Mouse (Mus musculus): ENCODE results near the gene Pramel1. TPM values are rescaled to one million over a fixed set of nuclear protein-coding genes. Genes with fewer than 3 reads are reported as not detected.

Gene Pramel1
- polyA plus RNA-seq, 1 experiment from 2014 or later, result not detected

DNA sequence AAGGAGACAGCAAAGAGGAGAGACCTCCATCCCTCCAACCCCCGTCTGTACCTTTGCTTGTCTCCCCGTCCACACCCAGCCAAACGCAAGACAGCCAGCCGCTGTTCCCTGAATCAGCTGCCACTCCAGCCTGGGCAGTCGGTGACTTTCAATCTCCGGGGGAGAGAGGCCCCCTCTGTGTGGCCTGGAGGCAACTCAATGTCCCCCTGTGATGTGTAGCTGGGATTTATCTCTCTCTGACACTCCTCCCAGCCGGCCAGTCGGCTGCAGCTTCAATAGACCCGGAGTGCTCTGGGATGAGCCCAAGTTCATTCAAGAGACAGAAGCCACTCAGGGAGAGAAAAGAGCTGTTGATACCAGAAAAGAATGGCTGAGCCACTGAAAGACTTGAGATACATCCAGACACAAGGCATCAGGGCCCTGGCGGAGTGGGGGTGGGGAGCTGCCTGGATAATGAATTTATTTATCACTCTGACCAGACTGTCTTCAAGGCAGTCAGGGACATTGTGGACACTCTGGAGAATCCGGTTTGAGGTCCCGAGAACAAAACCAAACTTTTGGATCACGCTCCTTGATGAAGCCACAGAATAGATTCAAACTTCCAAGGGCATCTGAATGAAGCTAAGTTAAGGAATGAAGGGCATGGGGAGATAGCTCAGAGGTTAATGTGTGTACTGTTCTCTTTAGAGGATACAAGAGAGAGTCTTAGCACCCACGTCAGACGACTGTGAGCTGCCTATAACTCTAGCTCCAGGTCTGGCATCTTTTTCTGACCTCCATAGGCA, 14.1 kb upstream of the Pramel1 start:
- H3K27me3 ChIP-seq (ENCODE audit: control insufficient read depth, insufficient read depth, low read depth, low read length), result no peaks in the 10 kb centered on the region
- no peaks in the 10 kb centered on the region for H3K36me3 ChIP-seq (ENCODE audit: control insufficient read depth, insufficient read depth)
- H3K9ac ChIP-seq (ENCODE audit: low read depth, low read length), result no peak overlapping the region
- H3K4me2 ChIP-seq (ENCODE audit: low read depth, low read length), result no peak overlapping the region
- no peaks in the 10 kb centered on the region for H3K4me1 ChIP-seq (ENCODE audit: control insufficient read depth, low read depth, low read length)
- no peaks in the 10 kb centered on the region for H3K9me3 ChIP-seq (replicated peaks; ENCODE audit: control insufficient read depth, low read length)
- no peak overlapping the region for H3K27ac ChIP-seq (ENCODE audit: low read length)
- 32% methylated on average over 15 of the region's 15 CpGs for WGBS (ENCODE audit: insufficient replicate concordance)
- no peak for ATAC-seq (ENCODE audit: low read depth)
- no peak overlapping the region for H3K4me3 ChIP-seq (ENCODE audit: low read depth, low read length)

DNA sequence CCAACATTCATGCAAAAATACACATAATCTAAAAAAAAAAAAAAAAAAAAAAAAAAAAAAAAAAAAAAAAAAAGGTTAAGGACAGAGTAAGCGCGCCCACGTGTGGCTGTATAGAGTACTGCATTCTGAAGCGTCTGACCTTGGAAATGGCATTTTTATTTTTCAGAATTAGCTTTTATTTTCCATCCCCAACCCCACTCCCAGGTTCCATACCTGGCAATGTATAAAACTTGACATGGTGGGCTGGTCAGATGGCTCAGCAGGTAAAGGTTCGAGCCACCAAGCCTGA, 13.6 kb upstream of the Pramel1 start:
- Histone ChIP-seq H3K9ac (ENCODE audit: low read depth, low read length) (no peak overlapping the region), H3K27ac (ENCODE audit: low read length) (no peak overlapping the region), H3K9me3 (replicated peaks; ENCODE audit: control insufficient read depth, low read length) (no peaks in the 10 kb centered on the region), H3K4me2 (ENCODE audit: low read depth, low read length) (no peak overlapping the region), H3K4me3 (ENCODE audit: low read depth, low read length) (no peak overlapping the region), H3K4me1 (ENCODE audit: control insufficient read depth, low read depth, low read length) (no peaks in the 10 kb centered on the region), H3K27me3 (ENCODE audit: control insufficient read depth, insufficient read depth, low read depth, low read length) (no peaks in the 10 kb centered on the region), H3K36me3 (ENCODE audit: control insufficient read depth, insufficient read depth) (no peaks in the 10 kb centered on the region)
- no peak for ATAC-seq (ENCODE audit: low read depth)
- 0% methylated on average over 5 of the region's 5 CpGs for WGBS (ENCODE audit: insufficient replicate concordance)

DNA sequence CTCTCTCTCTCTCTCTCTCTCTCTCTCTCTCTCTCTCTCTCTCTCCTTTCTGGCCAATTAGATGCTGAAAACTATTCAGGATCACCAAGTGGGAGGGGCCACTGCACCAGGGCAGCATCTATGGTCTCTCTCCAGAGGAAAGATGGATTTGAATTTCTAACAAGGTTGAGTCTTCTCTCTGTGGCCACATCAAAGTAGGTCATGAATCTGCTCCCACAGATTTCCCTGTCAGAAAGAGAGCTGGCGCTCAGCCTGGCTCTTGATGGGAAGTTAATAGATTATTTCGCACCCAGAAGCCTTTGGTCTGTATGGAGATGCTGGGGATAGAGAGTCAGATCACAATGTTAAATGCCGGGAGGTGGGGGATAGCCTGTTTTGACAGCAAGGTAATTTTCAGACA, 12.1 kb upstream of the Pramel1 start:
- ATAC-seq (ENCODE audit: low read depth), result no peak
- H3K9ac ChIP-seq (ENCODE audit: low read depth, low read length), result no peak overlapping the region
- 55% methylated on average over 3 of the region's 3 CpGs for WGBS (ENCODE audit: insufficient replicate concordance)

DNA sequence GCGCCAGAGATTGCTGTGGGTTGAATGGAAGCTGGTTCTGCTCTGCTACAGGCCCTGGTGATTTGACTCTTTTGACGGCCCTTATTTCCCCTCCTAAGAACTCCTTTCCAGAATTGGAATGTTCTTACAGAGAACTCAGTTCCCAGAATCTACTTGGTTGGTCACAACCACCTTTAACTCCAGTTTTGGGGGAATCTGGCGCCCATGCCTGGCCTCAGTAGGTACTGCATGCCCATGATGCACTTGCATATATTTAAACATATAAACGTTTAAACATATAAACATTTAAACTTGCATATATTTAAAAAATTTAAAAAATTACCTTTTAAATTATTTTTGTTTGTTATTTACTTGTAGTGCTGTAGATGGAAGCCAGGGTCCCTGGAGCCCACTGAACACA, 10.6 kb upstream of the Pramel1 start:
- H3K27me3 ChIP-seq (ENCODE audit: control insufficient read depth, insufficient read depth, low read depth, low read length), result no peaks in the 10 kb centered on the region
- no peak overlapping the region for H3K4me2 ChIP-seq (ENCODE audit: low read depth, low read length)
- ATAC-seq (ENCODE audit: low read depth), result no peak
- no peak overlapping the region for H3K27ac ChIP-seq (ENCODE audit: low read length)
- no peak overlapping the region for H3K4me3 ChIP-seq (ENCODE audit: low read depth, low read length)
- 24% methylated on average over 4 of the region's 4 CpGs for WGBS (ENCODE audit: insufficient replicate concordance)
- no peak overlapping the region for H3K9ac ChIP-seq (ENCODE audit: low read depth, low read length)
- no peaks in the 10 kb centered on the region for H3K36me3 ChIP-seq (ENCODE audit: control insufficient read depth, insufficient read depth)
- H3K4me1 ChIP-seq (ENCODE audit: control insufficient read depth, low read depth, low read length), result no peaks in the 10 kb centered on the region
- no peaks in the 10 kb centered on the region for H3K9me3 ChIP-seq (replicated peaks; ENCODE audit: control insufficient read depth, low read length)

More for the DNA sequence above, 12.1 kb upstream of the Pramel1 start:
- no peaks in the 10 kb centered on the region for H3K9me3 ChIP-seq (replicated peaks; ENCODE audit: control insufficient read depth, low read length)
- H3K27me3 ChIP-seq (ENCODE audit: control insufficient read depth, insufficient read depth, low read depth, low read length), result no peaks in the 10 kb centered on the region
- no peak overlapping the region for H3K4me2 ChIP-seq (ENCODE audit: low read depth, low read length)
- no peaks in the 10 kb centered on the region for H3K36me3 ChIP-seq (ENCODE audit: control insufficient read depth, insufficient read depth)
- no peaks in the 10 kb centered on the region for H3K4me1 ChIP-seq (ENCODE audit: control insufficient read depth, low read depth, low read length)
- H3K27ac ChIP-seq (ENCODE audit: low read length), result no peak overlapping the region
- H3K4me3 ChIP-seq (ENCODE audit: low read depth, low read length), result no peak overlapping the region

DNA sequence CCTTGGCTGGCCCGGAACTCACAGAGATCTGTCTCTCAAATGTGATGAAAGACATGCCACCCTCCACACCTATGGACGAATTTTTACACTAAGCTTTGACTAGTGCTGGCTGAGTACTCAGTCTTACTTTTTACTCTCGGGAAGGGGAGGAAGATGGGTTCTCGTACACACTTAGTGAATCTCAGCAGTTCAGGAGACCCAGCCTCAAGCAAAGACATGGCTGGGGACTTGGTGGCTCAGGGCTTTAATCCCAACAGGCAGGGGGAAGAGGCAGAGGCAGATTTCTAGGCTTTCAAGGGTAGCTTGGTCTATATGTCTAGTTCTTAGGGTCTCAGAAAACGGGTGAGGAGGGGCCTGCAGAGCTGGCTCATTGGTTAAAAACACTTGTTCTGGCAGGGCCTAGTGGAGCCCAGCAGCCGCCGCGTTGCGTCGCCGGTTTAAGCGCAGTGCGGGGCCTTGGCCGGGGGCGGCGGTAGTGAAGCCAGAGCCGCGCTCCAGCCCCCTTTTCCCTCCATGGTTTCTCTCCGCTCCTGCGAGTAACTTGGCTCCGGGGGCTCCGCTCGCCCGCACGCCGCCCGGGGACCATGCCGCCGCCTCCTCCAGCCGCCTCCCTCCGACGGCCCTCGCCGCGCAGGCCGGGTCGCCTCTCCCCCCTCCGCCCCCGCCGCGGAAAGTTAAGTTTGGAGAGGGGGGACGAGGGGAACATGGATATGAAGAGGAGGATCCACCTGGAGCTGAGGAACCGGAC, 5.1 kb upstream of the Pramel1 start:
- H3K27ac ChIP-seq (ENCODE audit: low read length), result no peak overlapping the region
- no peaks in the 10 kb centered on the region for H3K9me3 ChIP-seq (replicated peaks; ENCODE audit: control insufficient read depth, low read length)
- H3K4me3 ChIP-seq (ENCODE audit: low read depth, low read length), result peak overlapping the region; percentile 36
- no peaks in the 10 kb centered on the region for H3K4me1 ChIP-seq (ENCODE audit: control insufficient read depth, low read depth, low read length)
- peak; percentile 43; the same call in 1 of the 2 replicates for ATAC-seq (ENCODE audit: low read depth)
- H3K4me2 ChIP-seq (ENCODE audit: low read depth, low read length), result peak overlapping the region; percentile 34
- peaks cover 4% of the 10 kb centered on the region; the same call in 1 of the 2 replicates for H3K27me3 ChIP-seq (ENCODE audit: control insufficient read depth, insufficient read depth, low read depth, low read length)
- H3K36me3 ChIP-seq (ENCODE audit: control insufficient read depth, insufficient read depth), result no peaks in the 10 kb centered on the region
- H3K9ac ChIP-seq (ENCODE audit: low read depth, low read length), result no peak overlapping the region
- WGBS (ENCODE audit: insufficient replicate concordance), result 9% methylated on average over 32 of the region's 43 CpGs

DNA sequence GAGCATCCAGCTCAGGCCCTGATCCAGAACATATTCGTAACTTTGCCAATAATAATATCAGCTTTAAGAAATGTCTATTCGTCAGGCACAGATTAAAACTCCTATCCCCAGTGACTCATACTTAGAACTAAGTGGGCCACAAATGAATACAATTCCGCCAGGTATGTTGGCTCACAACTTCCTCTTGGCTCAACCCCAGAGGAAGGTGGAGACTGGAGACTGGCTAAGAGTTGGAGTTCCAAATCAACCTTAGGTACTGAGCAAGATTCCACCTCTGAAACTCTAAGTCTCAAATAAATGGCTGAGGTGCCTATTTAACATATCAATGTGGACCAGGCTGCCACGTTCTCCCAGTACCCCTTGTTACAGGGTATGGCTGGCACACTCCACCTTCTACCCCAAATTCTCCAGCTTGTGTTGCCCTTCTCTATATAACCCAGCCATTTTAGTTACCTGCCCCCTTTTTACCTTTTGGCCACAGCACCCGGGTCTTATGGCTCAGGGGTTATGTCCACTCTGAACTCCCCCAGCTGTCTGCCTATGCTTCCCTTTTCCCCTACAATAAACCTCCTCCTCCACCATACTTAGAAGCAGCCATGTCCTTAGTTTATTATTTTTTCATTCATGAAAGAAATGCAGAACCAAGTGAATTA, 17.5 kb downstream of the Pramel1 start:
- H3K4me1 ChIP-seq (ENCODE audit: control insufficient read depth, low read depth, low read length), result peaks cover 4% of the 10 kb centered on the region
- H3K9me3 ChIP-seq (replicated peaks; ENCODE audit: control insufficient read depth, low read length), result no peaks in the 10 kb centered on the region
- H3K9ac ChIP-seq (ENCODE audit: low read depth, low read length), result peak overlapping the region; percentile 39; the same call in 1 of the 2 replicates
- peak overlapping the region; percentile 77 for H3K4me2 ChIP-seq (ENCODE audit: low read depth, low read length)
- no peaks in the 10 kb centered on the region for H3K36me3 ChIP-seq (ENCODE audit: control insufficient read depth, insufficient read depth)
- H3K4me3 ChIP-seq (ENCODE audit: low read depth, low read length), result peak overlapping the region; percentile 79
- H3K27me3 ChIP-seq (ENCODE audit: control insufficient read depth, insufficient read depth, low read depth, low read length), result no peaks in the 10 kb centered on the region
- 60% methylated on average over 5 of the region's 5 CpGs for WGBS (ENCODE audit: insufficient replicate concordance)
- ATAC-seq (ENCODE audit: low read depth), result no peak
- H3K27ac ChIP-seq (ENCODE audit: low read length), result no peak overlapping the region

DNA sequence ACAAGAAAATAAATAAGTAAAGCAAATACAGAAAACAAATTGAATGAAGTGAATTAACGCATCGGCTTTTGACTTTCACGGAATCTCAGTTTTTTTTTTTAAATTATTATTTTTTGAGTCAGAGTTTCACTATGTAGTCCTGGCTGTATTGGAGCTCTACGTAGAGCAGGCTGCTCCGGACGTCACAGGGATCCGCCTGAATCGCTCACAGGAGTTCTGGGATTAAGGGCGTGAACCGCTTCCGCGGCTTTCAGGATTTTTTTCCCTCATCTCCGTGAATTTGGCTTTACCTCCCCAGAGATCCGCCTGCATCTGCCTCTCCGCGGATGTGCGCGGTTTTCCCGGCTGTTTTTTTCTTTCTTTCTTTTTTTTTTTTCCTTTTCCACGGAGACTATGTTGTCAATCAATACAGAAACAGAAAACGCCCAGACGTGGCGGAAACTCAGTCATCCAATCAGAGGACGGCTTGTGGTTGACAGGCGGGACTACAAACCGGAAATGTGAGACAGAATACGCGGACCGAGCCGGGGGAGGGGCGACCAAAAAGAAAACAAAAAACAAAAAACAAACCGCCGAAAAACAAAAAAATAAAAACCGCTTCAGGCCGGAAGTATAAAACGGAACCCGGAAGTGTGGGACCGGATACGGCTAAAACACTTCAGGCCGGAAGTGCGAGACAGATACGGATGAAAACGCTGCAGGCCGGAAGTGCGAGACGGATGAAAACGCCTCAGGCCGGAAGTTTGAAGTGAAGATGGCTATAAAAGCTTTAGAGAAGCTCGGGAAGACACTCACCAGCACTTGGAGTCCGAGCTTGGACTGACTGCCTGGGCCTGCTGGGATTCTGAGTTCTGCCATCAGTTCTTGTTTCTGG, 18.2 kb downstream of the Pramel1 start, which contains the start of gene Pramef8:
Gene Pramef8, plus strand, starts transcription at position 208 of the 874 bp plus-strand sequence.
- Histone ChIP-seq H3K4me1 (ENCODE audit: control insufficient read depth, low read depth, low read length) (peaks cover 4% of the 10 kb centered on the region), H3K27me3 (ENCODE audit: control insufficient read depth, insufficient read depth, low read depth, low read length) (no peaks in the 10 kb centered on the region), H3K9ac (ENCODE audit: low read depth, low read length) (peak within 1 kb of the TSS; percentile 75), H3K9me3 (replicated peaks; ENCODE audit: control insufficient read depth, low read length) (no peaks in the 10 kb centered on the region), H3K27ac (ENCODE audit: low read length) (peak within 1 kb of the TSS; percentile 87), H3K4me2 (ENCODE audit: low read depth, low read length) (peak within 1 kb of the TSS; percentile 77), H3K36me3 (ENCODE audit: control insufficient read depth, insufficient read depth) (no peaks in the 10 kb centered on the region; the same call in 1 of the 2 replicates), H3K4me3 (ENCODE audit: low read depth, low read length) (peak within 1 kb of the TSS; percentile 79)
- under 1% methylated on average over 50 of the region's 50 CpGs for WGBS (ENCODE audit: insufficient replicate concordance)
- peak; percentile 92 for ATAC-seq (ENCODE audit: low read depth)

DNA sequence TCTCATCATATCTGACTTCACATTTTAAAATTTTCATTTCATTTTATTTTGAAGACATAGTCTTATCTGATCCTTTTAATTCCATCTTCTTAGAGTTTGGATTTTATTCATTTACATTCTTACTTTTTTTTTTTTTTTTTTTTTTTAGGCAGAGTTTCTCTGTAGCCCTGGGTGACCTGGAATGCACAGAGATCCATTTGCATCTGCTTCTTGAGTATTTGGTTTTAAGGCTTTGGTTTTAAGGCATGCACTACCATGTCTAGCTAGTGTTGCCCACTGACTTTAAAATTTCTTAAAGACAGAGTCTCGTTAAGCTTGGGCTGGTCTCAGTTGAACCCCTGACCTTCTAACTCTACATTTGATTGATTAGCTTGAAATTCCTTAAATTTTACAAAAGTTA, 19.4 kb downstream of the Pramel1 start:
- peaks cover 4% of the 10 kb centered on the region for H3K4me1 ChIP-seq (ENCODE audit: control insufficient read depth, low read depth, low read length)
- H3K27me3 ChIP-seq (ENCODE audit: control insufficient read depth, insufficient read depth, low read depth, low read length), result no peaks in the 10 kb centered on the region
- H3K36me3 ChIP-seq (ENCODE audit: control insufficient read depth, insufficient read depth), result peaks cover 5% of the 10 kb centered on the region
- no peak for ATAC-seq (ENCODE audit: low read depth)
- H3K9me3 ChIP-seq (replicated peaks; ENCODE audit: control insufficient read depth, low read length), result no peaks in the 10 kb centered on the region
- 66% methylated on average over 1 of the region's 1 CpGs for whole genome bisulfite sequencing (ENCODE audit: insufficient replicate concordance)
- no peak overlapping the region for H3K4me3 ChIP-seq (ENCODE audit: low read depth, low read length)
- no peak overlapping the region for H3K27ac ChIP-seq (ENCODE audit: low read length)
- H3K9ac ChIP-seq (ENCODE audit: low read depth, low read length), result no peak overlapping the region
- no peak overlapping the region for H3K4me2 ChIP-seq (ENCODE audit: low read depth, low read length)

Data from liver, embryonic 16.5 days (tissue).